Mouse (Mus musculus) heart, embryonic 10.5 days (tissue): ENCODE measurements around the gene Rbms3. TPM values are rescaled to one million over a fixed set of nuclear protein-coding genes. Genes with fewer than 3 reads are reported as not detected.

ENCODE experiments used
- DNase-seq: peaks from one replicate; pipeline ENCODE4 v3.0.0-alpha.2; 2017; ENCODE audit warnings: low spot score
- H3K27ac ChIP-seq: fragments of 300-500 bp; sonication (generic); 2 replicates; pipeline ENCODE4 v1.5.1; 2016; ENCODE audit warnings: mild to moderate bottlenecking
- H3K27me3 ChIP-seq: fragments of 300-500 bp; sonication (generic); 2 replicates; pipeline ENCODE4 v1.6.1; 2016; ENCODE audit warnings: mild to moderate bottlenecking; ENCODE audit not compliant: poor library complexity, insufficient read depth, severe bottlenecking
- H3K36me3 ChIP-seq: fragments of 300-500 bp; sonication (generic); 2 replicates; pipeline ENCODE4 v1.6.1; 2016; ENCODE audit warnings: mild to moderate bottlenecking, moderate library complexity
- H3K4me1 ChIP-seq: fragments of 300-500 bp; sonication (generic); 2 replicates; pipeline ENCODE4 v1.6.1; 2016; ENCODE audit warnings: mild to moderate bottlenecking
- H3K4me3 ChIP-seq: fragments of 300-500 bp; sonication (generic); 2 replicates; pipeline ENCODE4 v1.5.1; 2016; ENCODE audit warnings: mild to moderate bottlenecking, moderate library complexity
- H3K9me3 ChIP-seq: fragments of 300-500 bp; sonication (generic); 2 replicates; pipeline ENCODE4 v1.6.1; 2016; ENCODE audit warnings: mild to moderate bottlenecking, moderate library complexity
- WGBS: fragments of 180-500 bp; shearing (Covaris S2); methylation state at CpG from one replicate; pipeline ENCODE4 v1.1.7; 2016; 5-methylcytosine and 5-hydroxymethylcytosine counted together
- polyA plus RNA-seq: library from polyadenylated mRNA; unstranded; fragments of >200 nt; fragmentation: Nextera tagmentation; extraction: Ambion mirVana; gene quantifications from 2 replicates; pipeline ENCODE4 v1.2.1, GENCODE M21; 2016

Rbms3 gene
- polyA plus RNA-seq, 1 experiment from 2014 or later = 37.5 TPM

- Histone ChIP-seq H3K27me3 (no peaks in the 10 kb centered on the region), H3K9me3 (no peaks in the 10 kb centered on the region), H3K36me3 (no peaks in the 10 kb centered on the region), H3K4me3 (no peak overlapping the region), H3K27ac (no peak overlapping the region), H3K4me1 (no peaks in the 10 kb centered on the region)
- DNase-seq = no peak
- WGBS = 83% methylated on average over 5 of the region's 5 CpGs
Measured at GRCm38 (mm10) chr9:117259614-117260013, 370.1 kb downstream of the Rbms3 start.

DNA sequence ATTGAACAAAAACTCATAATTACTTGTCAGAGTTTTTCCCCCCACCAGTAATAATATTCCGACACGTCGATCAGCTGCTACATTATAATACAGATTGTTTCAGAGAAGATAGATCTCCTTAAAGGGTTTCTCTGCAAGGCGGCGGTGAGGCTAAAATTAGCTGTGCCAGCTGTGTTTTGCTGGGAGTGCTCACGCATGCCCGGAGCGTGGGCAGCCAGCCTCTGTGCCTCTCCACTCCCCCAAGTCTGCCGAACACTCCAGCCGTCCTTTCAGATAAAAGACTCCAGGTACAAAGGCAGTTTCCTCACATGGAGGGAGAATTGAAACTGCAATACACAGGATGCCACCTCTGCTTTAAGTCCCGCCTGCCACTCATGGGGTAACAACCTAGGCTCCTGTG, 376.4 kb downstream of the Rbms3 start:
- no peak for DNase-seq
- Histone ChIP-seq H3K9me3 (no peaks in the 10 kb centered on the region), H3K27ac (peak overlapping the region; percentile 93; the same call in 1 of the 2 replicates), H3K36me3 (no peaks in the 10 kb centered on the region), H3K27me3 (no peaks in the 10 kb centered on the region), H3K4me1 (peaks cover 32% of the 10 kb centered on the region), H3K4me3 (peak overlapping the region; percentile 74)
- WGBS = 29% methylated on average over 11 of the region's 11 CpGs

DNA sequence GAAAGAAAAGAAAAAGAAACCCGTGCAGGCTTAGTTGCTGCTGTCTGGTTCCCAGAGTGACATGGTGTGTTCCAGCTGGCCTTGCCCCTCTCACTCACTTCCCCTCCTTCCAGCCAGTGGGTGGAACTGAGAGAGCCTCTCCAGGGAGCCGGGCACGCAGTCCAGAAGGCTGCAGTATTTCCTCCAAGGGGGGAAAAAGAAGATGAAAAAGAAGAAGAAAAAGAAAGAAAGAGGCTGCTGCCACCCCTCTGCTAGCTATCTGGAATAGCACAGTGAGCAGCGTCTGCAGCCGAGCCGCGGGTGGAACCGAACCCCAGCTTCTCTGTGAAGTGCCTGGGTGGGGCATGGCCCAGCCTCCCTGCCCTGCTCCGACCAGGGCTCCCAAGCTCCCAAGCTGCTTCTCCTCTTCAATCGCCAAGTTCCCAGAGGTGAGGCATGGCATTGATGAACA, 377.3 kb downstream of the Rbms3 start:
- no peaks in the 10 kb centered on the region for H3K36me3 ChIP-seq
- H3K27me3 ChIP-seq = no peaks in the 10 kb centered on the region
- peak overlapping the region; percentile 74 for H3K4me3 ChIP-seq
- no peaks in the 10 kb centered on the region for H3K9me3 ChIP-seq
- H3K27ac ChIP-seq = peak overlapping the region; percentile 93
- peaks cover 38% of the 10 kb centered on the region for H3K4me1 ChIP-seq
- peak; percentile 81 for DNase-seq
- WGBS = 0% methylated on average over 10 of the region's 10 CpGs

GRCm38 (mm10) chr9:117251521-117252368, 378.0 kb downstream of the Rbms3 start:
- H3K27ac ChIP-seq = peak overlapping the region; percentile 93
- WGBS = under 1% methylated on average over 29 of the region's 29 CpGs
- no peaks in the 10 kb centered on the region for H3K27me3 ChIP-seq
- no peaks in the 10 kb centered on the region for H3K9me3 ChIP-seq
- H3K4me3 ChIP-seq = peak overlapping the region; percentile 74
- H3K4me1 ChIP-seq = peaks cover 44% of the 10 kb centered on the region
- DNase-seq = peak; percentile 73
- no peaks in the 10 kb centered on the region for H3K36me3 ChIP-seq

GRCm38 (mm10) chr9:117250831-117251165, 378.9 kb downstream of the Rbms3 start:
- H3K27ac ChIP-seq = peak overlapping the region; percentile 93
- H3K4me3 ChIP-seq = peak overlapping the region; percentile 74
- H3K9me3 ChIP-seq = no peaks in the 10 kb centered on the region
- H3K36me3 ChIP-seq = no peaks in the 10 kb centered on the region
- peak; percentile 71 for DNase-seq
- peaks cover 51% of the 10 kb centered on the region for H3K4me1 ChIP-seq
- 23% methylated on average over 2 of the region's 2 CpGs for WGBS
- no peaks in the 10 kb centered on the region for H3K27me3 ChIP-seq

GRCm38 (mm10) chr9:117250036-117250830, 379.5 kb downstream of the Rbms3 start:
- Histone ChIP-seq H3K27ac (peak overlapping the region; percentile 93), H3K27me3 (no peaks in the 10 kb centered on the region), H3K4me1 (peaks cover 51% of the 10 kb centered on the region), H3K4me3 (peak overlapping the region; percentile 74), H3K9me3 (no peaks in the 10 kb centered on the region), H3K36me3 (no peaks in the 10 kb centered on the region)
- peak; percentile 71 for DNase-seq
- 36% methylated on average over 13 of the region's 13 CpGs for WGBS

DNA sequence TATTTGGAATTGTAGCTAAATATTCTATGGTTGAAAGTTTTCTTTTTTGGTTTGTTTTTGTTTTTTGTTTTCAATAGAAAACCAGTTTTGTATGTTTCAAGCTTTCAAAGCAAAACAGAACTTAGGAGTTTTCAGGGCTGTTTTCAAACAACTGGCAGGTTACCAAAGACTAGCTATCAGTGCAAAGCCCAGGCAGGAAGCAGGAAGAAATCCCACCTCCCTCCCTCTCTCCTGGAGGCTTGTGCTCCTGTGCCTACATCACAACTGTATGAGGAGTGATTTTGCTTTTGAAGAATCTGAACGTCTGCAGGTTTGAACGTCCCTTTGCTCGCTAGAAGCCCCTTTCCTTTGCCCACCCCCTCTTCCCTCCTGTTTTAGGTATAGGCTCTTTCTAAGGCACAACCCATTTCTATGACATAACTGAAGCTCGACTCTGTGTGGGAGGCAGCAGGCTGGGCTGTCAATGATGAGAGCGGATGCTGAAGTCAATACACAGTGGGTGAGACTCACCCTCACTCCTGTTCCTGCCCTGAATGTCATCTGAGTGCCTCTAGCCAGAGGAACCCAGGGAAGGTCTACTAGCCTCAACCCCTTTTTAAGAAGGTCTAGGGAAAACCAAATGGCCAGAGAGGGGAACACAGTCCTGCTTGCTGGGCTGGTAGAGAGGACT, 382.3 kb downstream of the Rbms3 start:
- Histone ChIP-seq H3K27me3 (no peaks in the 10 kb centered on the region), H3K4me3 (peak overlapping the region; percentile 32), H3K27ac (peak overlapping the region; percentile 65), H3K4me1 (peaks cover 40% of the 10 kb centered on the region), H3K36me3 (no peaks in the 10 kb centered on the region), H3K9me3 (no peaks in the 10 kb centered on the region)
- 17% methylated on average over 5 of the region's 5 CpGs for WGBS
- DNase-seq = no peak

- peak; percentile 57 for DNase-seq
- Histone ChIP-seq H3K4me3 (no peak overlapping the region), H3K27me3 (no peaks in the 10 kb centered on the region), H3K36me3 (peaks cover 9% of the 10 kb centered on the region; the same call in 1 of the 2 replicates), H3K9me3 (no peaks in the 10 kb centered on the region), H3K27ac (0 out of 2 replicates have a peak overlapping the region, but pooled peaks have one; percentile 47), H3K4me1 (peaks cover 39% of the 10 kb centered on the region)
- WGBS = 75% methylated on average over 12 of the region's 12 CpGs
Measured at GRCm38 (mm10) chr9:117246173-117246572, 383.5 kb downstream of the Rbms3 start.

- no peak for DNase-seq
- Histone ChIP-seq H3K27ac (no peak overlapping the region), H3K4me1 (peaks cover 19% of the 10 kb centered on the region), H3K9me3 (no peaks in the 10 kb centered on the region), H3K4me3 (no peak overlapping the region), H3K27me3 (no peaks in the 10 kb centered on the region), H3K36me3 (peaks cover 9% of the 10 kb centered on the region; the same call in 1 of the 2 replicates)
- WGBS = 88% methylated on average over 7 of the region's 7 CpGs
Measured at GRCm38 (mm10) chr9:117243365-117243764, 386.3 kb downstream of the Rbms3 start.

DNA sequence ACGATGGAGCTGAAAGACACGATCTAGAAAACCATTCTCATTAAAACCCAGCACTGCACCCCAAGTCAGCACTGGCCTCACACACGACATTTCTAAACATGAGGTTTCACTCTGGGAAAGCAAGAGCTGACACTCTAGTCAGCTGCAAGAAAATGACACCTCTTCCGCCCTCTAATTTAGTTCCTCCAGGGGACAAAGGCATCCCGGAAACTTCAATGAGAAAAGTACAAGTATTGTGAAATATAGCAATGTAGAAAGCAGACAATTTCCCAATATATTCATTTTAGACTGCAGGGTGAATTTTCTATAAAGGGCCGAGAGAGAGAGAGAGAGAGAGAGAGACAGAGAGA, 395.0 kb downstream of the Rbms3 start:
- H3K27me3 ChIP-seq = no peaks in the 10 kb centered on the region
- no peak for DNase-seq
- no peak overlapping the region for H3K27ac ChIP-seq
- no peaks in the 10 kb centered on the region for H3K9me3 ChIP-seq
- 83% methylated on average over 6 of the region's 6 CpGs for WGBS
- 0 out of 2 replicates have a peak, but pooled peaks cover 4% of the 10 kb centered on the region for H3K36me3 ChIP-seq
- no peak overlapping the region for H3K4me3 ChIP-seq
- H3K4me1 ChIP-seq = 0 out of 2 replicates have a peak, but pooled peaks cover 6% of the 10 kb centered on the region

GRCm38 (mm10) chr9:117234065-117234725, 395.5 kb downstream of the Rbms3 start:
- H3K4me3 ChIP-seq = no peak overlapping the region
- 92% methylated on average over 5 of the region's 5 CpGs for WGBS
- no peak for DNase-seq
- no peaks in the 10 kb centered on the region for H3K27me3 ChIP-seq
- H3K9me3 ChIP-seq = no peaks in the 10 kb centered on the region
- H3K36me3 ChIP-seq = 0 out of 2 replicates have a peak, but pooled peaks cover 4% of the 10 kb centered on the region
- H3K27ac ChIP-seq = no peak overlapping the region
- 0 out of 2 replicates have a peak, but pooled peaks cover 6% of the 10 kb centered on the region for H3K4me1 ChIP-seq

DNA sequence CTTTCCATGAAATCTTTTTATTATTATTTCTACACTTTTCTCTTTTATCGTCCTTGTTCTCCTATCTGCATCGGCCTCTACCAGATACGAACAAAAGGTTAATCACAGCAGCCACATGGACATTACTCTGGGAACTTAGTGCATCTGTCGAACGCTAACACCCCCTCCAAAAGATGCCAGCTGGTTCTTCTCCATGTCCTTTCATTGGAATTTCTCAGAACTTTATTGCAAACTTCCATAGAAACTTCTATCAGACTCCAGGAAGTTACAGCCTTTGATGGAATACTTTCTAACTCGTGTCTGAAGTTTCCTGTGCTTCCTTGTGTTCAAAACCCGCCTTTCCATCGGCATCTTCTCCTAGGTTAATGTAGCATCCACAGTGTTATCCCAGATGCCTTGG, 407.0 kb downstream of the Rbms3 start:
- H3K27ac ChIP-seq = no peak overlapping the region
- H3K27me3 ChIP-seq = no peaks in the 10 kb centered on the region
- H3K4me3 ChIP-seq = no peak overlapping the region
- DNase-seq = peak; percentile 41
- no peaks in the 10 kb centered on the region for H3K9me3 ChIP-seq
- peaks cover 6% of the 10 kb centered on the region; the same call in 1 of the 2 replicates for H3K36me3 ChIP-seq
- WGBS = 68% methylated on average over 8 of the region's 8 CpGs
- peaks cover 6% of the 10 kb centered on the region; the same call in 1 of the 2 replicates for H3K4me1 ChIP-seq
